Comparison of ENCODE assay signal across 10 mouse cellular contexts in the genomic region with DNA sequence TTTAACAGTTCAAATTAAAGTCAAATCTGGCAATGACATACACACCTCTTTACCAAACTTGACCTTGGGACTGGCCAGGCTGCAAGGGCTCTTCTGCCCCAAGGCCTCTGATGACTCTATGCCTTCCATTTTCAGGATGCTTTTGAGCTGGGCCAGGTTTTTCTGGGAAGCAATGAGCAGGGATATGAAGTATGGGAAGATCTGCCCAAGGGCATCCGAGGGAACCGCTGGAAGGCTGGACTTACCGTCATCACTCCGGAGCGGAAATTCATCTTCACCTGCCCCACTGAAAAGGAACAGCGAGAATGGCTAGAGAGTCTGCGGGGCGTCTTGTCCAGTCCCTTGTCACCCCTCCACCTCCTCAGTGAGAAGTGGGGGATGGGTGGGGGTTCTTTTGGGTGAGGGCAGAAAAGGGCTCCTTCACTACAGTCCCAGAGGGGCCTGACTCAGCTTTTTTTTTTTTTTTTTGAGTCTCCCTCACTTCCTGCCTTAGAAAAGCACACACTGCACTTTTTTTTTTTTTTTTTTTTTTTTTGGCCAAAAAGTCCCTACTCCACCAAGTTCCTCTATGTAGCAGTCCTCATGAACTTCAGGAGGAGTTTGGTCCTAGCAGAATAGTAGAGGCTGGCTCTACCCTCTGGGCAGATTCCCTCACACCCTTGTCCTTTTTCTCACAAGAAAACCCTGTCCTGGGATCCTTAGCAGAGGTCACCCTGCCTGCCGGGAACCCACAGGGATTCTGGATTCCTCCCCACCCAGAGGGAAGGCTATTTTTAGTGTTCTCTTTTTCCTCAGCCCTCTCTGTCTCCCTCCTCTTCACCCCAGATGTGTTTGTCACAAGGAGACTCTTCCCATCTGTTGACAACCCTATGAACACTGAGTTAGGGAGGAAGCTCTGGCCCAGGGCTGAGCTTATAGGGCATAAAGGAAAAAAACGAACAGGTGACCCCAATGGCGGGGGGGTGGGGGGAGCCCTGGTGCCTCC. TPM values are rescaled to one million over a fixed set of nuclear protein-coding genes. Genes with fewer than 3 reads are reported as not detected.
DNase-seq lines count a peak whose midpoint lies in the region; ATAC-seq and TF ChIP-seq lines count a peak whose summit lies in the region.
"Had no signal": no experiment of that assay in that cellular context is flagged by ENCODE, and none has a peak within 500 bp of the region (broad histone marks: within the 10 kb centered on the region; RNA-seq: fewer than 3 reads in every experiment).

No protein-coding gene starts in this region.

- no peak for ATAC-seq in liver, embryonic 11.5 days (replicated peaks; ENCODE audit: low FRiP score)

- H3K27me3 ChIP-seq in liver, adult 2 months (ENCODE audit: control insufficient read depth, insufficient read depth, low read length), result no peaks in the 10 kb centered on the region
- no peaks in the 10 kb centered on the region for H3K27me3 ChIP-seq in liver, embryonic 11.5 days (replicated peaks; ENCODE audit: control insufficient read depth, insufficient read depth, low read length)
- H3K27me3 ChIP-seq: embryonic facial prominence, embryonic 15.5 days had no signal

- peak; percentile 43 for DNase-seq in adrenal gland, adult 8-10 months
- DNase-seq in adrenal gland, postnatal 4 days (ENCODE audit: low spot score in 2 of 2), result no peak
- DNase-seq in liver, adult 2 months (ENCODE audit: extremely low read depth, low read depth, low spot score), result no peak
- no peak for DNase-seq in liver, embryonic 11.5 days (ENCODE audit: low spot score)
- DNase-seq in adrenal gland, postnatal 36 days, result peak; percentile 41 to 53
- no peak for DNase-seq in Muller cell, postnatal 12 days (ENCODE audit: inconsistent ontology term)
- no peak for DNase-seq in frontal cortex, postnatal 14 days (ENCODE audit: low spot score in 2 of 2)
- DNase-seq: thymus, postnatal 36 days had no signal

- H3K4me2 ChIP-seq in liver, embryonic 11.5 days, result no peak overlapping the region
- H3K4me2 ChIP-seq: embryonic facial prominence, embryonic 15.5 days had no signal

- H3K4me3 ChIP-seq in liver, adult 2 months (ENCODE audit: insufficient read depth, low read depth, low read length), result no peak overlapping the region
- no peak overlapping the region for H3K4me3 ChIP-seq in liver, embryonic 11.5 days (ENCODE audit: low read depth, low read length)
- no peak overlapping the region for H3K4me3 ChIP-seq in macrophage (ENCODE audit: inconsistent target)
- H3K4me3 ChIP-seq: embryonic facial prominence, embryonic 15.5 days had no signal

- peaks cover 34% of the 10 kb centered on the region for H3K36me3 ChIP-seq in liver, adult 2 months (ENCODE audit: control insufficient read depth, insufficient read depth, low read length)
- no peaks in the 10 kb centered on the region for H3K36me3 ChIP-seq in liver, embryonic 11.5 days (ENCODE audit: control insufficient read depth, insufficient read depth, low read length)
- H3K36me3 ChIP-seq in macrophage (ENCODE audit: inconsistent target), result peaks cover 51% of the 10 kb centered on the region
- H3K36me3 ChIP-seq: embryonic facial prominence, embryonic 15.5 days had no signal

- peak overlapping the region; percentile 70 for H3K27ac ChIP-seq in liver, adult 2 months (replicated peaks; ENCODE audit: insufficient read depth, low read depth, low read length)
- no peak overlapping the region for H3K27ac ChIP-seq in liver, embryonic 11.5 days (ENCODE audit: low read depth, low read length)
- peak overlapping the region; percentile 98 for H3K27ac ChIP-seq in macrophage
- H3K27ac ChIP-seq: embryonic facial prominence, embryonic 15.5 days had no signal

- no peaks in the 10 kb centered on the region for H3K9me3 ChIP-seq in liver, embryonic 11.5 days (ENCODE audit: control insufficient read depth, low read length)
- H3K9me3 ChIP-seq: embryonic facial prominence, embryonic 15.5 days had no signal

- no peak for TF ChIP-seq CTCF in liver, adult 2 months (IDR thresholded peaks at IDR 0.05; ENCODE audit: low read depth, low read length)

- TF ChIP-seq POLR2A in liver, adult 2 months (IDR thresholded peaks at IDR 0.05; ENCODE audit: extremely low read depth, insufficient read depth, low read length), result no peak

- peaks cover 20% of the 10 kb centered on the region for H3K4me1 ChIP-seq in liver, adult 2 months (ENCODE audit: control insufficient read depth, insufficient read depth, low read length)
- no peaks in the 10 kb centered on the region; the same call in 1 of the 2 replicates for H3K4me1 ChIP-seq in liver, embryonic 11.5 days (replicated peaks; ENCODE audit: control insufficient read depth, insufficient read depth, low read length)
- H3K4me1 ChIP-seq: embryonic facial prominence, embryonic 15.5 days had no signal

- H3K9ac ChIP-seq in liver, adult 2 months (ENCODE audit: low read depth, low read length), result peak overlapping the region; percentile 20
- no peak overlapping the region for H3K9ac ChIP-seq in liver, embryonic 11.5 days (ENCODE audit: low read depth, low read length)
- H3K9ac ChIP-seq: embryonic facial prominence, embryonic 15.5 days had no signal

- H3K79me2 ChIP-seq in liver, adult 2 months (ENCODE audit: control insufficient read depth, insufficient read depth, low read length), result no peaks in the 10 kb centered on the region
- H3K79me2 ChIP-seq in macrophage (ENCODE audit: inconsistent target), result peaks cover 20% of the 10 kb centered on the region; the same call in 1 of the 2 replicates

- 76% methylated on average over 11 of the region's 11 CpGs for WGBS in liver, adult 2 months
- WGBS in liver, embryonic 11.5 days, result 71% methylated on average over 11 of the region's 11 CpGs
- WGBS in macrophage (ENCODE audit: missing documents), result 56% methylated on average over 11 of the region's 11 CpGs

RNA-seq across cellular contexts. Expression of gene Rnf135, which starts 6.4 kb away (rescaled TPM):
- total RNA-seq in adrenal gland, adult 8-10 months (2022), result 10 to 100 TPM; 13.4 to 16.8 (median 13.7) TPM
- total RNA-seq in adrenal gland, postnatal 4 days (2021), result 10 to 100 TPM; 16.0 to 16.2 TPM
- 6.1 and 6.6 TPM in 2 replicates for total RNA-seq in liver, adult 2 months (2014; rRNA removed)
- 9.4 and 11.0 TPM in 2 replicates for polyA plus RNA-seq in liver, adult 2 months (2012; rRNA removed)
- polyA plus RNA-seq in liver, embryonic 11.5 days (2014; fragmentation: Nextera tagmentation; extraction: Ambion mirVana), result 5.7 and 5.9 TPM in 2 replicates
- total RNA-seq in adrenal gland, postnatal 36 days (2021), result 10 to 100 TPM in 1 of 2 experiments, 1 to 10 TPM in 1; 6.9 to 13.3 TPM
- 10 to 100 TPM; 17.2 to 69.8 (median 48.8) TPM for total RNA-seq in macrophage (2018; cell fraction: chromatin; rRNA removed)
- total RNA-seq in macrophage (2018; cell fraction: cytosol; rRNA removed), result 10 to 100 TPM; 15.5 to 57.5 (median 30.7) TPM
- 10 to 100 TPM; 23.7 to 88.1 (median 50.5) TPM for total RNA-seq in macrophage (2018; cell fraction: nucleus; rRNA removed)
- 8.8 to 30.5 TPM (median 15.2 TPM) in 3 replicates for polyA plus RNA-seq in macrophage (2018)

RNA-seq across cellular contexts. Expression of gene Adap2, which starts 23.3 kb away (rescaled TPM):
- 10 to 100 TPM in 2 of 4 experiments, 1 to 10 TPM in 2; 7.0 to 19.5 (median 13.3) TPM for total RNA-seq in adrenal gland, adult 8-10 months (2022)
- 10 to 100 TPM; 11.4 to 14.3 TPM for total RNA-seq in adrenal gland, postnatal 4 days (2021)
- total RNA-seq in liver, adult 2 months (2014; rRNA removed), result 32.1 and 33.4 TPM in 2 replicates
- 23.6 and 27.3 TPM in 2 replicates for polyA plus RNA-seq in liver, adult 2 months (2012; rRNA removed)
- polyA plus RNA-seq in liver, embryonic 11.5 days (2014; fragmentation: Nextera tagmentation; extraction: Ambion mirVana), result 2.6 and 2.7 TPM in 2 replicates
- 10 to 100 TPM in 1 of 2 experiments, 1 to 10 TPM in 1; 9.6 to 10.3 TPM for total RNA-seq in adrenal gland, postnatal 36 days (2021)
- total RNA-seq in macrophage (2018; cell fraction: chromatin; rRNA removed), result 100 to 1,000 TPM; 119 to 715 (median 357) TPM
- total RNA-seq in macrophage (2018; cell fraction: cytosol; rRNA removed), result 100 to 1,000 TPM in 19 of 26 experiments, 10 to 100 TPM in 7; 65.8 to 202 (median 108) TPM
- 100 to 1,000 TPM in 24 of 26 experiments, 10 to 100 TPM in 2; 94.4 to 583 (median 247) TPM for total RNA-seq in macrophage (2018; cell fraction: nucleus; rRNA removed)
- polyA plus RNA-seq in macrophage (2018), result 54.5 to 101 TPM (median 85.2 TPM) in 3 replicates

RNA-seq across cellular contexts. Expression of gene Rhot1, which starts 31.6 kb away (rescaled TPM):
- 10 to 100 TPM; 72.8 to 84.0 (median 81.5) TPM for total RNA-seq in adrenal gland, adult 8-10 months (2022)
- total RNA-seq in adrenal gland, postnatal 4 days (2021), result 10 to 100 TPM; 61.4 to 65.9 TPM
- total RNA-seq in liver, adult 2 months (2014; rRNA removed), result 32.1 and 37.1 TPM in 2 replicates
- 8.4 and 8.9 TPM in 2 replicates for polyA plus RNA-seq in liver, adult 2 months (2012; rRNA removed)
- 49.4 and 54.7 TPM in 2 replicates for polyA plus RNA-seq in liver, embryonic 11.5 days (2014; fragmentation: Nextera tagmentation; extraction: Ambion mirVana)
- 10 to 100 TPM; 68.9 to 86.2 TPM for total RNA-seq in adrenal gland, postnatal 36 days (2021)
- total RNA-seq in macrophage (2018; cell fraction: chromatin; rRNA removed), result 100 to 1,000 TPM in 11 of 26 experiments, 10 to 100 TPM in 15; 39.2 to 147 (median 95.7) TPM
- total RNA-seq in macrophage (2018; cell fraction: cytosol; rRNA removed), result 10 to 100 TPM; 27.7 to 40.3 (median 34.9) TPM
- 100 to 1,000 TPM in 3 of 26 experiments, 10 to 100 TPM in 23; 28.3 to 114 (median 51.9) TPM for total RNA-seq in macrophage (2018; cell fraction: nucleus; rRNA removed)
- 29.4 to 36.6 TPM (median 30.4 TPM) in 3 replicates for polyA plus RNA-seq in macrophage (2018)

RNA-seq across cellular contexts. Expression of gene Tefm, which starts 35.2 kb away (rescaled TPM):
- total RNA-seq in adrenal gland, adult 8-10 months (2022), result 10 to 100 TPM; 15.5 to 23.6 (median 17.5) TPM
- total RNA-seq in adrenal gland, postnatal 4 days (2021), result 10 to 100 TPM; 20.9 to 22.8 TPM
- total RNA-seq in liver, adult 2 months (2014; rRNA removed), result 20.5 and 21.6 TPM in 2 replicates
- 5.0 and 5.3 TPM in 2 replicates for polyA plus RNA-seq in liver, adult 2 months (2012; rRNA removed)
- polyA plus RNA-seq in liver, embryonic 11.5 days (2014; fragmentation: Nextera tagmentation; extraction: Ambion mirVana), result 31.9 and 35.2 TPM in 2 replicates
- 10 to 100 TPM; 11.0 to 19.0 TPM for total RNA-seq in adrenal gland, postnatal 36 days (2021)
- total RNA-seq in macrophage (2018; cell fraction: chromatin; rRNA removed), result 10 to 100 TPM in 5 of 26 experiments, 1 to 10 TPM in 21; 1.0 to 12.9 (median 5.6) TPM
- 10 to 100 TPM in 18 of 26 experiments, 1 to 10 TPM in 8; 4.6 to 15.5 (median 10.5) TPM for total RNA-seq in macrophage (2018; cell fraction: cytosol; rRNA removed)
- 10 to 100 TPM in 10 of 26 experiments, 1 to 10 TPM in 16; 1.6 to 17.8 (median 8.9) TPM for total RNA-seq in macrophage (2018; cell fraction: nucleus; rRNA removed)
- 7.9 to 16.0 TPM (median 9.1 TPM) in 3 replicates for polyA plus RNA-seq in macrophage (2018)

Comparison
In these comparisons a context has a peak if more than half of its experiments do, and no peak if none do; other contexts are left out.
1. DNase-seq: peak in adrenal gland, adult 8-10 months (single experiment) and adrenal gland, postnatal 36 days (2 of 2); none in adrenal gland, postnatal 4 days (0 of 2), liver, adult 2 months (single experiment), liver, embryonic 11.5 days (single experiment), Muller cell, postnatal 12 days (single experiment) and frontal cortex, postnatal 14 days (0 of 2).